Mouse (Mus musculus) MEL-GATA-1-ER (cell line): Measurements from ENCODE around the gene Anxa5.

Source experiments
- DNase-seq: peaks from one replicate; pipeline ENCODE4 v3.0.0-alpha.2; 2012; ENCODE audit warnings: low read depth; ENCODE audit errors: extremely low read depth

Gene Anxa5

DNA sequence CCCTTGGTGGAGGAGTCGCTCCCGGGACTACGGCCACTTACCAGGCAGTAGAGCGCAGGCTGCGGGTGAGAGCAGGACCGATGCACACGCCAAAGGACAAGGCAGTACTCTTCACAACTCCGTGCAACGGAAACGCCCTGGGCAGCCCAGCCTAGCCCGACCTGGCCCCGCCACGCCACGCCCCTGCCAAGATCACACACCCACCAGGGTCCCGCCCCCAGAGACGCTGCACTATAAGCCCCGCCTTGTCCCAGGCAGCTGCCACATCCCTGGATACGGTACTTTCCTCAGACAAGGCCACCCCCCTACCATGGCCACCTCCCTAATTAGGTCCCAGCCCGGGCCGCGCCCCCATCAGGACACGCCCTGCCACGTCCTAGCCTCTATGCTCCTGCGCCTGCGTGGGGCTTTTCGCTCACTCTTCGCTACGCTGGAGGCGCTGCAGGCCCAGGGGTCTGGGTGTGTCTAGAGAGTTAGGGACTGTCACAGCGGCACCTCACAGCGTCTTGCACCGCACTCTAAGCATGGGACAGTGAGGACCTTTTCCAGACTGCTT, at the start of gene Anxa5, which contains the start of gene 1810062G17Rik:
Gene Anxa5, minus strand, starts transcription at position 363 of the 556 bp plus-strand sequence.
Gene 1810062G17Rik, plus strand, starts transcription at position 406 of the 556 bp plus-strand sequence.
- peak; percentile 94 for DNase-seq

DNA sequence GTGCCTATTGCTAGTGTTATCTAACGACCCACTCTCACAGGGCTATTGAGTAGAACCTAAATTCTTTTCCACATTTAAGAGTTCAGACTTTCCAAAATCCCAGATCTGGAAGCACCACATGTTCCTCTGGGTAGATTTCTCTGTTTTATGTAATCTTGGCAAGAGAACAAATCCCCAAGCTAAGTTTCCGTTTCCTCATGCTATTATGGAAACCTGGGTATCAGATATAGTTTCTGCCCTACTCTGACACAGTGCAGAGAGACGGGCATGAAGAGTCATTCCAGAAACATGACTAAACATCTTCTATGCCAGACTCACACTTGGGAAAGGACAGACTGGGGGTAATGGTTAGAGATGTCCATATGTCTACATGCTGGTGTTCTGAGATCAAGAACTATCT, 48.8 kb upstream of the Anxa5 start:
- no peak for DNase-seq

DNA sequence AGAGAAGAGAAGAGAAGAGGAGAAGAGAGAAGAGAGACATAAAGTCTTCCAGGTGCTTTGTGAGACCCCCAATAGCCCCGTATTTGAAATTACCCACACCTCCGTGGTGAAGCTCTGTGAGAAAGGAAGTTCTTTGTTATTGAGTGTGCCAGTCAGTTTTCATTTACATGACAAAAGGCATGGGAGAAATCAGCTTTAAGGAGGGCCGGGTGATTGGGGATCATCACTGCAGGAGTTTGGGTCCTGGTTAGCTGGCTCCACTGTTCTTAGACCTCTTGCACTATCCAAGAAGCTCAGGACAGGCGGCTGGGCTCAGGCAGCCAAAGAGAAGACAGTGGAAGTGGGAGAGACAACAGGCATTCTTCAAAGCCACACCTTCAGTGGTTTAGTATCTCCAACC, 46.4 kb upstream of the Anxa5 start:
- no peak for DNase-seq

DNA sequence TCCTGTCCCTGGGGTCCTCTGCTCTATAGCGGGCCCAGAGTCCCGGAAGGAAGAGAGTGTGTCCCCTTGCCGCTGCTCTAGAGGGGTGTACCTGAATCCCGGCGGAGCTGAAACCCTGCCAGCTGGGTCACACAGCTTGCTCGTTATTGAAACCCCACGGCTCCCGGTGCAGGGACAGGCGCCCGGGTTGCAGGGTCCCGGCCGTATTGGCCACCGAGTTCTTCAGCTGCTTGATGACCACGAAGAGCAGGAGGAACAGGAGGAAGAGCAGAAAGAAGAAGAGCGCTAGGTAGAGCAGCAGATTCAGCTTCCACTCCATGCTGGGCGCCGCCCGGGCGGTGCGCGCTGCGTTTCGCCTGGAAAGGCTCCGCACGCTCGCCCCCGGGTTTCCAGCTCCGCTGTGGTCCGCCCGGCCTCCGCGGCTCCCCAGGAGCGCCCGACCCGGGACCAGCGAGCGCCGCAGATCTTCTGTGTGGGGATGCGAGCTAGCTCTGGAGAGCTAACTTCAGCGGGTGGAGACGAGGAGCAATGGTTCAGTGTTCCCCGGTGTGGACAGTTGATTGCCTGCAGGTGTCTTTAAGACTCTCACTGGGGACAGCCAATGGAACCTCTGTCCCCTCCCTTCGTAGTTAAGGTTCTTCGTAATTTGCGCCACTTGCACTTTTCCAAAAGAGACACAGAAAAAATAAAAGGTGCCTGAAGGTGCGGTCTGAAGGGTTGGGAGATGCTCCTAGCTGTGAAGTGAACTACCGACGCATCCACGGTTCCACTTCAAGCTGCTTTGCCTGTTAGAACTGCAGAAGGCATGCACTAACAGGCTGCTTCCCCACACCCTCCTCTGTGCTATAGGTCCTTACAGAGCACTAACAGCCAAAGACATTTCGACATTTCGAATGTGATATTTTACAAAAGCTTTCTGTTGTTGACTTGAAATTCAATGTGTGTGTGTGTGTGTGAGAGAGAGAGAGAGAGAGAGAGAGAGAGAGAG, 45.7 kb upstream of the Anxa5 start, which contains the start of gene Gm11549:
Gene Gm11549, minus strand, starts transcription at position 741 of the 988 bp plus-strand sequence.
- no peak for DNase-seq

DNA sequence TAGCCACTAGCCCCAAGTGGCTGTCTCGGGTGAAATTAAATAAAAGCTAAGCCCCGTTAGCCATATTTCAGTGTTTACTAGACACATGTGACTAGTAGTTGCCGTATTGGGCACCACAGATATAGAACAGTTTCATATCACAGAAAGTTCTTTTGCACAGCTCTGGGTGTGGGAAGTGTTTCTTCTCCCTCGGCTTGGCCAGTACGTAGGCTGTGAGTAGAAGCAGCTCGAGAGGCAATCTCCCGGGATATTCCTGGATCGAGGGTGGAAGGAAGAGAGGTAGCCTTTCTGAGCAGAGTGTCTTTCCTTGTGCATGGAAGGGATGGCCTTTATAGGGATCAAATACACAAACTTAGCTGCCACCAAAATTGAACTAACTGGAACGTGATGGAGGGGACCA, 40.5 kb upstream of the Anxa5 start:
- DNase-seq: no peak

DNA sequence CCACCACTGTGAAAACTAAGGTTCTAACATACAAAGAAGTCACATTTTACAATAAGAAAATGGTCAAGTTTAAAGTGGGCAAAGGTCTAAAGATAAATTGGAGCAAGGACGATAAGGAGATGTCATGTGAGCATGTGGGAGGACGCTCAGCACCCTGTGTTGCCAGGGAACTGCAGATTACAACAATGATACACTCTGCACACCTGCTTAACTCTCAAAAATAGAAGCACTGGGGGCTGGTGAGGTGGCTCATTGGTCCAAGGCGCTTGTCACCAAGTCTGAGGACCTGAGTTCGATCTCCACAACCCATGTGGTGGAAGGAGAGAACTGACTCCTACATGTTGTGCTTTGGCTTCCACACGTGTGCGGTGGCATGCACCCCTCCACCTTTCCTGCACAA, 35.8 kb upstream of the Anxa5 start:
- DNase-seq: no peak

DNA sequence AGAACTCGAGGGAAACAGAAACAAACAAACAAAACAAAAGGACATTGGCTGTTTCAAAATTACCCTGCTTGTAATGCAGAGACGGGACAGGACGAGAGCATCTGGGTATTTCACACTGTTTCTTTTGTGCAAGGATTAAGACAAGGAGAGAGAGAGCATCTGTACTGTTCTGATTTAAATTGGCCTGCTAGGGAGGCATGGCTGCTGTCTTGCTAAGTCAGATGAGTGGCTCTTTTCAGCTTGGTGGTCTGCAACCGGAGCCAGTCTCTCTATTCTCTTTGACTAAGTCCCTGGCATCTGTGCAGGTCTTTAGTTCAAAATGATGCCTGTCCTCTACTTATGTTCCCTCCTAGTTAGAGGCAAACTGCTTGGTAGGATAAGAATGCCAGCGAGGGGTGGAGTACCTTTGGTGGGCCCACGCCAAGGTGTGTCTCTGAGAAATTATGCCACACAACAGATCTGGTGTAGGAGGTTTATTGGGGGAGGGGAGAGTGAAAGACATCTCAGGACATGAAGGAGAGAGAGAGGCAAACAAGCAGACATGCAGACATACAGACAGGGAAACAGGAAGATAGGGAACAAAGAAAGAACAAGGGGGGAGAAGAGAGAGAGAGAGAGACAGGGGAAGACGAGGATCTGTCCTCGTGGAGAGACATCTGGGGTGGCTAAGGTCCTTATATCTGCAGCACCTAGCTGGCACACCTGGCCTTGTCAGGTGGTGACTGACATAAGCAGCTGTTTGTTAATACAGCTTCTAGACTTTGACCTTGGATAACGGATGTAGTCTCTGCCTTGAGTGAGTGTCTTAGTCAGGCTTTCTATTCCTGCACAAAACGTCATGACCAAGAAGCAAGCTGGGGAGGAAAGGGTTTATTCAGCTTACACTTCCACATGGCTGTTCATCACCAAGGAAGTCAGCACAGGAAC, 30.4 kb upstream of the Anxa5 start:
- no peak for DNase-seq

DNA sequence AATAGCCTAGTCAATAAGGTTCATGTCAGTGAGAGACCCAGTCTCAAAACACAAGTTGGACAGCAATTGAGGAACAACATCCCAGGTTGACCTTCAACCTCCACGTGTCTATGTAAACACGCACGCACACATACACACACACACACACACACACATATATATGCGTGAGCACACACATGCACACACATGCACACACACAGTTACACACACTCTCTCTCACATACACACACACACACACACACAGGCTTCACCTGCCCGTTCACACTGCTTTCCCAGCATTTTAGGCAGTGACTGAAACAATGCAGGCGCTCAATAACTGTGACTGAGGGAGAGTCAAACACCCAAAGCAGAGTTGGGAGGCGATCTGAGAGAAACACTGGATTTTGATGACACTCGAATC, 29.6 kb upstream of the Anxa5 start:
- no peak for DNase-seq

DNA sequence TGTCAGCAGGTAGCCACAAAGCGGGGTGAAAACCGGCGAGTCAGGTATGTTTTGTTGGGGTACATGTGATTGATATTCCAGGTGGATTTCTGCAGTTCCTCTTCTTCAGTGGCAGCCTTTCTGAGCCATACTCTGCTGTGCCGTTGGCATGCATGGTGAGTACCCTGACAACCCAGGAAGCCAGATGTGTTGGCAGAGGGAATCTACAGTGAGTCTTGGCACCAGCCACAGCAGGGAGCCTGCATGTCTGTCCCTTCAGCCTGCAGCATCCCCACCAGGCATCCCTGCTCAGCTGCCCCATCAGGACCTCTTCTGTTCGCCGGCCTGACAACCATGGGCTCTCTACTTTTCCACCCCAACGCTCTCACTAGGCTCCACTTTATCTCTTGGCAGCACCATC, 25.9 kb upstream of the Anxa5 start:
- DNase-seq: no peak

DNA sequence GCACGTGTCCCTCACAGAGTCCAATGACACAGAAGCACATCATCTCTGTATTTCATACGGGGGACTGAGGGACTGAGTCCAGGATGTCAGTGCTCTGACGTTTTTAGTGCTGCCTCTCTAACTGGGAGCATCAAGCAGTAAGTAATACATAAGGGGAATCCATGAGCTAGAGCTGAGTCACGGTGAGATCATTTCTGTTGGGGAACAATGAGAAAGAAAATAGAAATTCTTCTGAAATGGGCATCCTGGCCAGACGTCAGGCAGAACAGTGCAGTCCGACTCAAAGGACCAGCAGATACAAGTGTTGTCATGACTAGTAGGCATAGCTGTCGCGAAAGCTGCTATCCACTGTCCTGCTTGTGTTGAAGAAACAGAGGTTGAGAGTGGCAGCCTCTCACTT, 25.3 kb upstream of the Anxa5 start:
- no peak for DNase-seq

DNA sequence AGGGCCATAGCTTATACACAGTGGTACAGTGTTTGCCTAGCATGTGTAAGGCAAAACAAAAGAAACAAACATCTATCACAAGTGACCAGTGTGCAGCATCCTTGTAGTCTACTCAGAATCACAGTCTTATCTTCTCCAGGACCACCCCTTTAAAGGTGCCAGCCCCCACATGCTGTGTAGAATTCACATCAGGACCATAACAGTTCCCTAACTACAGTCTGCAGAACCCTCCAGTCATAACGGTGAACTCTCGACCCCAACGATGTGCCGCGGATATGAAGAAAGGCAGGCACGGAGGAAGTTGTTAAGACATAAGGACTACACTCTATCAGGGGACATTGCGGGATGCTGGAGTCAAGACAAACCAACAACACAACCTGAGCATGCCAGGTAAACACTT, 23.7 kb upstream of the Anxa5 start:
- no peak for DNase-seq

DNA sequence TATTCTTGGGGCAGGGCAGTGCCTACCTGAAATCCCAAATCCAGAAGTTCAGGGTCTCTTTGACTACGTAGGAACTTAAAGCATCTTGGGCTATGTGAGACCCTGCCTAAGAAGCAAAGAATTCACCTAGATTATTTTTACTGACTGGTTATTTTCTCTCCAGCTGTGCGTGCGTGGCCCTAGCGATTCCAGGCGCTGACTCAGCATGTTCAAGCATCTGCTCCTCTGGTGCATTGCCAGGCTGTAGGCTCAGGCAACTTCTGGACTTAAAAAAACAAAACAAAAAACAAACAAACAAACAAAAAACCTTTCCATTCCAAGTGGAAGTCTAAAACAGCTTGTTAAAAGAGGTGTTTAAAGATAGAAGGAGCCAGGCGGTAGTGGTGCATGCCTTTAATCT, 22.5 kb upstream of the Anxa5 start:
- no peak for DNase-seq

DNA sequence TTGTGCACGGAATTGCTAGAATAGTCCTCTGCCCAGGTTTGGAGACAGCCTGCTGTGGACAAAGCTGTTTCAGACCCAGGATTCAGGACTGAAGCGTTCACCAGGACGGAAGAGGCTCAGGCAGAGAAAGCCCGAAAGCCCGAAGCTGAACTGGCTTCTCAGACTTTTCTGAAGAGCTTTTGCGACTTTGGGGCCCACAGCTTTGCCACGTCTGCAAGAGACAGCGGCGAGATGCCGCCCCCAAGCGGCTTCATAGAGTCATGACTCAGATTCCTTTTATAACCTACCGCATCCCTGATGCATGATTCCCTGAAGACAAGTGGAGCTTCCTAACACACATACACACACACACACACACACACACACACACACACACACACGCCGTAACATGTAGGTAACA, 21.1 kb upstream of the Anxa5 start:
- no peak for DNase-seq

DNA sequence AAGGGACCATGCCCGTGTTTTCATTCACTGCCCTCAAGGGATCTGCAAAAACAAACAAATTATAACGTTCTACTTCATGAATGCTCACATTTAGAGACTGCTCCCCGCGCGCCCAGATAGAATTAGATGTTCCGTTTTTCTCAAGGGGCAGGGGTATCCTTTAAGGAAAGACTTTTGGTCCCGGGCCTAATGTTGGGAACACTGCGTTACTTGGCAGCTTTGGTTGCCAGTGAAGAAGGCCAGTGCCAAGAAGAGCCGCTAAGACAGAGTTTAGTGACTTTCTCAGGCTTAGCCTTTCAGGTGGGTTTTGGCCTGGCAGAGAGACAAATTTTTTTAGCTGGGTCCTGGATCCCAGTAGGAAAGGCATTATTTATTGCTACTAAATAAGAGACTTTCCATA, 20.6 kb upstream of the Anxa5 start:
- DNase-seq: no peak

DNA sequence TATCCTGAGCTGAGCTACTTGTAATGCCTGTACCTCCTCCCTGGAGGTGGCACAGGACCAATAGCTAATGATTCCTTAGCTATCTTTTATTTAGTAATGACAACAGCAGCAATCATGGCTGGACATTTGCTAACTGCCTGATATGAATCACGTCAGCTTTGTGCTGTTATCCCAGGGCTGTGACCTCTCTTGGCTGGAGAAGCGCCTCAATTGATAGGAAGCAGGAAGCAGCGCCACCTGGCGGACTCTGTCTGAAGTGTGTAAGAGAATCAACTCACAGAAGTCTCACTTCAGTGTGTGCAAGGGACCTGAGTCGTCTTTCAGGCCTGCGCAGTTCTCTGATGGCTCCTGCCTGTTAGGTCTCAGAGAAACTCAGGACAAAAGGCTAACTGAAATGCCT, 19.7 kb upstream of the Anxa5 start:
- peak; percentile 70 for DNase-seq

DNA sequence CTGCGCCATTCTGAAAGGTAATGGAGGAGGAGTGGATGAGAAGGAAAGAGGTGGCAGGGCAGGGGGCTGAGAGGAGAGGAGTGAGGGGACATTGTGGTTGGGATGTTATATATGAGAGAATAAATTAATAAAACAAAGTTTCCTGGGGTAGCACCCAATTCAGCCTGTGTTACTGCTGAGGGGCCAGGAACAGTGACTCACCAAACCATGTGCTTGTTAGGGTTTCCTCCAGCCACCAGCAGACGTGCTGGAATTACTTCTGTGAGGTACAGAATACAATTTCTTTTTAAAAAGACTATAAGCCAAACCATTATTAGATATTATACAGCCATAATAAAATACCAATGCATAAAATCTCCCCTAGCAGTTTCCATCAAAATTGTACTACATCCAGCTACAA, 18.9 kb upstream of the Anxa5 start:
- no peak for DNase-seq

DNA sequence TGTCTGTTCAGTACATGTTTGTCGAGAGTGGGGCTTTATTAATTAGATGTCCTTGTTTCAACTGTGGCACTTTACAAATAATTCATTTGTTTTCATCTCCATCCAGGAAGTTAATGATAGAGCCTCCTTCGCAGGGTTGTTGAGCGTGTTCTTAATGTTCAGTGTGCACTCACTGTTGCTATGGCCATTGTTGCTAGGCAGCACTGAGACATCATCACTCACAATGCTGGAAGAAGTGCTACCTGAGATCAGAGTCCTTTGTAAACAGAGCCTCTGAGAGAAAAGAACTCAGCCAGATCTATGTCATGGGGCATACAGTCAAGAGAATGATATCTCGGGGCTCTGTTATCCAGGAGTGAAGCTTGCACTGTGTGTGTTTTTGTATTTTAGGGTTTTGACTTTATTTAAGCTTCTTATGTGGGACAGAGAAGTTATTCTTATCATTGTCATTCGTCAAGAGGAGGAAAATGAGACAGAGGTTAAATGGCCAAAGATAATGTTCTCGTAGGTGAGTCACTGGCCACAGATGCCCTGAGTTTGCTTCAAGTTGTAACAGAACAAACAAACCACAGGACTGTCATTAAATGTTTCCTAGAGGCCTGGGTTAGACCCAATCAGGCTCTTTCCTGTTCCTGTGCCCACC, 18.1 kb upstream of the Anxa5 start:
- DNase-seq: no peak

DNA sequence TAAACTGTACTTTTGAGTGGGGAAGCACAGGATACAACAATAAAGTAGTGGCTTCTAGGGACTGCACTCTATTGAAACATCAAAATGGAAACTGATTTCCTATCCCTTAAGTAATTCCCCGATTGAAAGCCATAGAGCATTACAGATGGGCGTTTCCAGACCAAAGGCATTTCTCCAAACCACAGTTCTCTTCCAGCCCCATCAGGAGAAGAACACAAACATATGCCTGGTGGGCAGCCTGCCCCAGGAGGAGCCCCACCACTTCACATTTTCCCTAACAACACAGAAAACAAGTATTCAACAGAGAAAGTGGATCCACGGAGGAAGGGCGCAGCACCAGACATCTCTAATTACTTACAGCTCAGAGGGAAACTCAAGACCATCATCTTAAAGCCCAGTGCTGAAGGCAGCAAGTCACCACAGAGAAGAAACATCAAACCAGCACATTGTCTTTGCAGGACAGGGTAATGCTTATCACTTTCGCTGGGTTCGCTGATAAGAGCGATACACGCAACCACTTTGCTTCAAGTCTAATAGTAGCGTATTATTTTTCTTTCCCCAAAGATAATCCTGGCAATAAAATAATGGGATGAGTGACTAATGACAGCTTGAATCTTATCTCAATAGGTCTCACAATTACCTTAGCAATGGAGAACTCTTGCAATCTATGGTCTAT, 17.2 kb upstream of the Anxa5 start:
- DNase-seq: no peak

DNA sequence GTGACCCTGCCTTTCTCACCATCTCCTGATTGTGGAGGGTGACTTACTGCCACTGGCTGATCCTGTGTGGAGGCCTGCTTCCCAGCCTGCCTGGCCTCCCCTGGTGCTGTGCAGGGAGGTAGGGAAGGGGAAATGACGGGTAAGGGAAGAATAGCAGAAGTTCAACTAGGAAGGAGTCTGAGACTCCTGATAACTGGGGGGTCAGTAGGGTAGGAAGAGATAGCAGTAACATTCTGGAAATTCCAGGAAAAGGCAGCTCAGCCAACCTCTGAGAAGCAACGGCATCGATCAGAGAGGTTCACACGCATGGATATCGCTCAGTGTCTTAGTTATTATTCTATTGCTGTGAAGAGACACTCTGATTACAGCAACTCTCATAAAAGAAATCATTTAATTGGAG, 15.8 kb upstream of the Anxa5 start:
- peak; percentile 65 for DNase-seq

DNA sequence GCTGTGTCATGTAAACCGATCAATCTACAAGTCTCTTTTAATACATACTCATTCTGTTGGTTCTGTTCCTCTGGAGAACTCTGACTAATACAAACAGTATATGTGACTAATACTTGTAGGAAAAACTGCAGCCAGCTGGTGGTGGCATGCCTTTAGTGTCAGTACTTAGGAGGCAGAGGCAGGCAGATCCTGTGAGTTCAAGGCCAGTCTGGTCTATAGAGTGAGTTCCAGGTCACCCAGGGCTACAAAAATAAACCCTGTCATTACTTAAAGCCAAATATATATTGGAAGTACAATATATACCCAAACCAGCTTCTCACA, 13.9 kb upstream of the Anxa5 start:
- DNase-seq: no peak
